Mouse (Mus musculus): ENCODE results near the gene Unc13c.

GRCm38 (mm10) chr9:73734446-73734845 lies 234.3 kb downstream of the Unc13c start:
- TF ChIP-seq POLR2A (IDR thresholded peaks at IDR 0.05; ENCODE audit: borderline replicate concordance, insufficient read depth, low read length): no peak
- no peak for TF ChIP-seq CTCF (IDR thresholded peaks at IDR 0.05; ENCODE audit: borderline replicate concordance, insufficient read depth, low read depth, low read length)
